8 mouse cellular contexts compared by ENCODE assay signal in the genomic region with DNA sequence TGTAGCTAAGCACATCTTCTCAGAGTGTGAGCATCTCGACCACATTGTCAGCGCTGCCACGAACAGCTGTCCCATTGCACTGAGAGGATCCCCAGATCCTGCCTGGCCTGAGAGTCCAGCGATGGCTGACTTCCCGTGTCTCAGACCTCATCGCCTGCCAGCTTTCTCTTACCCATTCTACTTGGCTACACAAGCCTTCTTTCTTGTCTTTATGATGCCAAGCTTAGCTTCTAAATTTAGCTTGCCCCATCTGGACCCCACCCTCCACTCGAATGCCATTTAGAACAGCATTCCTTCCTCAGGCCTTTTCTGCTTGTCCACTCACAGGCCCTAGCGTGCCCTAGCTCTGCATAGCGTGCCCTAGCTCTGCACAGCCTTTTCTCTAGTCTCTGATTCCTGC.
A peak's percentile ranks its signal among the peaks of the same experiment; 100 is the strongest.
DNase-seq lines count a peak whose midpoint lies in the region; ATAC-seq and TF ChIP-seq lines count a peak whose summit lies in the region.

No protein-coding gene starts in this region.

- no peaks in the 10 kb centered on the region for H3K9me3 ChIP-seq in midbrain, embryonic 15.5 days
- no peaks in the 10 kb centered on the region for H3K9me3 ChIP-seq in midbrain, embryonic 11.5 days (ENCODE audit: control insufficient read depth, low read length)
- H3K9me3 ChIP-seq in hindbrain, embryonic 14.5 days (ENCODE audit: control insufficient read depth, low read length) = no peaks in the 10 kb centered on the region
- no peaks in the 10 kb centered on the region for H3K9me3 ChIP-seq in stomach, postnatal 0 days (ENCODE audit: control insufficient read depth, low read length)

- WGBS in midbrain, embryonic 15.5 days = 80% methylated on average over 9 of the region's 9 CpGs
- 90% methylated on average over 9 of the region's 9 CpGs for WGBS in midbrain, embryonic 11.5 days
- WGBS in hindbrain, embryonic 14.5 days = 81% methylated on average over 9 of the region's 9 CpGs
- 38% methylated on average over 9 of the region's 9 CpGs for whole genome bisulfite sequencing in stomach, postnatal 0 days

- ATAC-seq in midbrain, embryonic 15.5 days (replicated peaks) = 0 out of 2 replicates have a peak, but pooled peaks have one; percentile 24
- ATAC-seq in midbrain, embryonic 11.5 days (ENCODE audit: low FRiP score) = no peak
- ATAC-seq in hindbrain, embryonic 14.5 days (ENCODE audit: low FRiP score) = no peak
- ATAC-seq in stomach, postnatal 0 days (ENCODE audit: low FRiP score, low TSS enrichment) = no peak

- no peaks in the 10 kb centered on the region for H3K36me3 ChIP-seq in midbrain, embryonic 15.5 days (replicated peaks)
- H3K36me3 ChIP-seq in midbrain, embryonic 11.5 days (ENCODE audit: control insufficient read depth, insufficient read depth, low read length) = no peaks in the 10 kb centered on the region
- H3K36me3 ChIP-seq in hindbrain, embryonic 14.5 days (replicated peaks; ENCODE audit: control insufficient read depth, insufficient read depth) = no peaks in the 10 kb centered on the region
- H3K36me3 ChIP-seq in stomach, postnatal 0 days (ENCODE audit: control insufficient read depth, insufficient read depth, low read length) = no peaks in the 10 kb centered on the region

- H3K4me2 ChIP-seq in midbrain, embryonic 15.5 days = no peak overlapping the region
- H3K4me2 ChIP-seq in midbrain, embryonic 11.5 days = no peak overlapping the region
- H3K4me2 ChIP-seq in hindbrain, embryonic 14.5 days (replicated peaks) = no peak overlapping the region
- H3K4me2 ChIP-seq in stomach, postnatal 0 days (replicated peaks; ENCODE audit: low read depth) = no peak overlapping the region

- no peak for TF ChIP-seq CTCF in stomach, postnatal 0 days (IDR thresholded peaks at IDR 0.05; ENCODE audit: low read depth)

- H3K4me3 ChIP-seq in midbrain, embryonic 15.5 days = no peak overlapping the region
- no peak overlapping the region for H3K4me3 ChIP-seq in midbrain, embryonic 11.5 days (ENCODE audit: low read depth, low read length)
- H3K4me3 ChIP-seq in hindbrain, embryonic 14.5 days (replicated peaks; ENCODE audit: low read length) = no peak overlapping the region
- H3K4me3 ChIP-seq in stomach, postnatal 0 days (ENCODE audit: low read depth, low read length) = no peak overlapping the region

- H3K4me1 ChIP-seq in midbrain, embryonic 15.5 days = peaks cover 26% of the 10 kb centered on the region
- H3K4me1 ChIP-seq in midbrain, embryonic 11.5 days (ENCODE audit: control insufficient read depth, insufficient read depth, low read length) = peaks cover 2% of the 10 kb centered on the region; the same call in 1 of the 2 replicates
- H3K4me1 ChIP-seq in hindbrain, embryonic 14.5 days (replicated peaks; ENCODE audit: control insufficient read depth, insufficient read depth, low read length) = peaks cover 26% of the 10 kb centered on the region
- H3K4me1 ChIP-seq in stomach, postnatal 0 days (replicated peaks; ENCODE audit: control insufficient read depth, insufficient read depth) = peaks cover 8% of the 10 kb centered on the region

- no peak for DNase-seq in midbrain, embryonic 11.5 days (ENCODE audit: low spot score, missing footprints)
- DNase-seq in gastrocnemius, adult 18-20 months (ENCODE audit: low spot score) = peak; percentile 37
- DNase-seq in hindbrain, embryonic 14.5 days (ENCODE audit: low spot score) = no peak
- no peak for DNase-seq in stomach, postnatal 0 days (ENCODE audit: low spot score)
- no peak for DNase-seq in thymus, postnatal 10 days (ENCODE audit: low spot score in 2 of 2)
- DNase-seq in testis, postnatal 14 days (ENCODE audit: low spot score) = no peak
- no peak for DNase-seq in right cerebral cortex, postnatal 25 days

- 0 out of 2 replicates have a peak overlapping the region, but pooled peaks have one; percentile 31 for H3K27ac ChIP-seq in midbrain, embryonic 15.5 days
- no peak overlapping the region for H3K27ac ChIP-seq in midbrain, embryonic 11.5 days (ENCODE audit: low read depth, low read length)
- peak overlapping the region; percentile 52 for H3K27ac ChIP-seq in hindbrain, embryonic 14.5 days
- H3K27ac ChIP-seq in stomach, postnatal 0 days (replicated peaks) = peak overlapping the region; percentile 81

- no peak overlapping the region for H3K9ac ChIP-seq in midbrain, embryonic 15.5 days
- H3K9ac ChIP-seq in midbrain, embryonic 11.5 days (ENCODE audit: low read length) = no peak overlapping the region
- no peak overlapping the region for H3K9ac ChIP-seq in hindbrain, embryonic 14.5 days
- no peak overlapping the region for H3K9ac ChIP-seq in stomach, postnatal 0 days (ENCODE audit: low read length)

- no peak for TF ChIP-seq EP300 in stomach, postnatal 0 days (optimal IDR thresholded peaks at IDR 0.05)

- no peaks in the 10 kb centered on the region for H3K27me3 ChIP-seq in midbrain, embryonic 15.5 days (replicated peaks)
- H3K27me3 ChIP-seq in midbrain, embryonic 11.5 days (ENCODE audit: control insufficient read depth, insufficient read depth, low read length) = no peaks in the 10 kb centered on the region
- no peaks in the 10 kb centered on the region for H3K27me3 ChIP-seq in hindbrain, embryonic 14.5 days (ENCODE audit: control insufficient read depth, insufficient read depth, low read length)
- H3K27me3 ChIP-seq in stomach, postnatal 0 days (ENCODE audit: control insufficient read depth, insufficient read depth, low read length) = no peaks in the 10 kb centered on the region
